Mouse (Mus musculus): Measurements from ENCODE around the gene Sobp.

DNA sequence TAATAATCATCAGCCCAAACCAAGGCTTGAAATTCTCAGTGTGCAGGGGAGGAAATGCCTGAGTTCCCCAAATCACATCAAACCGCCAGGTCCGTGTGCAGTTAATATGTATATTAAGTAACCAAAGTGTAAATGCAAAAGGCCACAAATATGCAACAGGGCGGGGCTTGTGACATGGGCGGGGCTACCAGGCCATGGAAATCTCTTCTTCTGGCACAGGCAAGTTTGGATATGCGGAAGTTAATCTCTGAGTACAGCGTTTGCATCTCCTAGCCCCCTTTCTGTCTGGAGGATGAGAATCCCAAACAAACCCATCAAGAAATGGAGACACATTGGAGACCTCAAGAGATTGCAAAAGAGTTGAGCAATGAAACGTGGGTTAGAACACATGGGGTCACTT lies 168.7 kb downstream of the Sobp start:
- TF ChIP-seq CTCF (conservative IDR thresholded peaks at IDR 0.05; ENCODE audit: insufficient read depth, insufficient read length, low read depth, low read length), result no peak
- no peak for TF ChIP-seq POLR2A (IDR thresholded peaks at IDR 0.05; ENCODE audit: low read depth, low read length)

All from kidney, adult 2 months (tissue).